Mouse (Mus musculus) kidney, postnatal 0 days (tissue): ENCODE measurements around the gene Spata5. TPM values are rescaled to one million over a fixed set of nuclear protein-coding genes. Genes with fewer than 3 reads are reported as not detected.

Experiments
- ATAC-seq: fragments of 200-750 bp; cut with Nextera tagmentation; replicated peaks from 2 replicates; pipeline ENCODE4 v1.8.0; 2017; ENCODE audit warnings: low read depth, moderate number of reproducible peaks, moderate TSS enrichment, moderate library complexity; ENCODE audit not compliant: low FRiP score
- DNase-seq: peaks from one replicate; pipeline ENCODE4 v3.0.0-alpha.2; 2016; ENCODE audit warnings: low spot score
- H3K27ac ChIP-seq: fragments of 300-500 bp; sonication (generic); 2 replicates; pipeline ENCODE4 v1.5.1; 2014; ENCODE audit warnings: mild to moderate bottlenecking
- H3K27me3 ChIP-seq: fragments of 300-500 bp; sonication (generic); 2 replicates; pipeline ENCODE4 v1.6.1; 2014; ENCODE audit warnings: low read length, mixed read lengths; ENCODE audit not compliant: insufficient read depth
- H3K36me3 ChIP-seq: fragments of 300-500 bp; sonication (generic); 2 replicates; pipeline ENCODE4 v1.6.1; 2014; ENCODE audit warnings: low read length, mixed read lengths; ENCODE audit not compliant: insufficient read depth
- H3K4me1 ChIP-seq: fragments of 300-500 bp; sonication (generic); replicated peaks from 2 replicates; pipeline ENCODE4 v1.6.1; 2014; ENCODE audit warnings: antibody characterized with exemption, low read length, mixed read lengths; ENCODE audit not compliant: insufficient read depth
- H3K4me2 ChIP-seq: fragments of 300-500 bp; sonication (generic); 2 replicates; pipeline ENCODE4 v1.6.1; 2014; ENCODE audit warnings: mild to moderate bottlenecking, low read length, moderate library complexity, mixed read lengths
- H3K4me3 ChIP-seq: fragments of 300-500 bp; sonication (generic); replicated peaks from 2 replicates; pipeline ENCODE4 v1.5.1; 2014; ENCODE audit warnings: low read depth, low read length
- H3K9ac ChIP-seq: fragments of 300-500 bp; sonication (generic); 2 replicates; pipeline ENCODE4 v1.6.1; 2014; ENCODE audit warnings: low read depth, low read length
- H3K9me3 ChIP-seq: fragments of 300-500 bp; sonication (generic); replicated peaks from 2 replicates; pipeline ENCODE4 v1.6.1; 2016; ENCODE audit warnings: low read length, inconsistent platforms, mixed read lengths
- CTCF ChIP-seq: IDR thresholded peaks from 2 replicates; pipeline ENCODE4 v1.5.1; 2016; ENCODE audit warnings: antibody characterized with exemption, low read depth, mild to moderate bottlenecking, moderate library complexity
- WGBS: fragments of 180-500 bp; shearing (Covaris S2); extraction: QIAGEN DNeasy Blood & Tissue Kit; methylation state at CpG from one replicate; pipeline ENCODE4 v1.1.7; 2014; 5-methylcytosine and 5-hydroxymethylcytosine counted together
- polyA plus RNA-seq: library from polyadenylated mRNA; unstranded; fragments of >200 nt; fragmentation: Nextera tagmentation; extraction: Ambion mirVana; gene quantifications from 2 replicates; pipeline ENCODE4 v1.2.1, GENCODE M21; 2015

Spata5 gene
- polyA plus RNA-seq, 1 experiment from 2014 or later = 44.8 TPM

GRCm38 (mm10) chr3:37477438-37478188 is 57.9 kb downstream of the Spata5 start:
- 70% methylated on average over 7 of the region's 7 CpGs for WGBS
- no peak overlapping the region for H3K9ac ChIP-seq

GRCm38 (mm10) chr3:37479771-37480170 is 60.1 kb downstream of the Spata5 start:
- no peak overlapping the region for H3K27ac ChIP-seq
- no peaks in the 10 kb centered on the region for H3K4me1 ChIP-seq
- H3K9me3 ChIP-seq = no peaks in the 10 kb centered on the region
- H3K36me3 ChIP-seq = peaks cover 4% of the 10 kb centered on the region; the same call in 1 of the 2 replicates
- no peaks in the 10 kb centered on the region for H3K27me3 ChIP-seq
- ATAC-seq = no peak
- DNase-seq = no peak
- no peak overlapping the region for H3K4me2 ChIP-seq
- H3K9ac ChIP-seq = no peak overlapping the region
- no peak for TF ChIP-seq CTCF
- whole genome bisulfite sequencing = 72% methylated on average over 1 of the region's 1 CpGs
- no peak overlapping the region for H3K4me3 ChIP-seq

More at GRCm38 (mm10) chr3:37477438-37478188, 57.9 kb downstream of the Spata5 start:
- Histone ChIP-seq H3K27me3 (no peaks in the 10 kb centered on the region), H3K36me3 (peaks cover 4% of the 10 kb centered on the region; the same call in 1 of the 2 replicates), H3K4me1 (no peaks in the 10 kb centered on the region), H3K9me3 (no peaks in the 10 kb centered on the region), H3K4me3 (no peak overlapping the region), H3K27ac (no peak overlapping the region), H3K4me2 (no peak overlapping the region)
- no peak for TF ChIP-seq CTCF
- DNase-seq = no peak
- no peak for ATAC-seq

- Histone ChIP-seq H3K27me3 (no peaks in the 10 kb centered on the region), H3K36me3 (peaks cover 4% of the 10 kb centered on the region; the same call in 1 of the 2 replicates), H3K27ac (no peak overlapping the region), H3K9ac (no peak overlapping the region), H3K9me3 (no peaks in the 10 kb centered on the region), H3K4me2 (no peak overlapping the region), H3K4me3 (no peak overlapping the region), H3K4me1 (peaks cover 4% of the 10 kb centered on the region; the same call in 1 of the 2 replicates)
- WGBS = 97% methylated on average over 31 of the region's 31 CpGs
- no peak for DNase-seq
- ATAC-seq = no peak
- TF ChIP-seq CTCF = no peak
These were observed 61.6 kb downstream of the Spata5 start for GRCm38 (mm10) chr3:37481295-37481694.

- DNase-seq = no peak
- no peak overlapping the region for H3K27ac ChIP-seq
- no peaks in the 10 kb centered on the region for H3K9me3 ChIP-seq
- 76% methylated on average over 1 of the region's 1 CpGs for WGBS
- no peak overlapping the region for H3K4me3 ChIP-seq
- no peak for TF ChIP-seq CTCF
- no peak for ATAC-seq
- H3K36me3 ChIP-seq = peaks cover 4% of the 10 kb centered on the region; the same call in 1 of the 2 replicates
- H3K27me3 ChIP-seq = no peaks in the 10 kb centered on the region
- peaks cover 4% of the 10 kb centered on the region; the same call in 1 of the 2 replicates for H3K4me1 ChIP-seq
- H3K4me2 ChIP-seq = no peak overlapping the region
- no peak overlapping the region for H3K9ac ChIP-seq
These were observed 63.0 kb downstream of the Spata5 start for GRCm38 (mm10) chr3:37482720-37483119.

- ATAC-seq (no peak), DNase-seq (no peak)
- Histone ChIP-seq H3K4me2 (no peak overlapping the region), H3K4me1 (peaks cover 4% of the 10 kb centered on the region; the same call in 1 of the 2 replicates), H3K27me3 (no peaks in the 10 kb centered on the region), H3K9ac (no peak overlapping the region), H3K9me3 (no peaks in the 10 kb centered on the region), H3K27ac (no peak overlapping the region), H3K4me3 (no peak overlapping the region), H3K36me3 (peaks cover 4% of the 10 kb centered on the region; the same call in 1 of the 2 replicates)
- TF ChIP-seq CTCF = no peak
- 87% methylated on average over 4 of the region's 4 CpGs for whole genome bisulfite sequencing
These were observed 64.1 kb downstream of the Spata5 start for GRCm38 (mm10) chr3:37483709-37484265.

- 51% methylated on average over 2 of the region's 2 CpGs for WGBS
- Histone ChIP-seq H3K36me3 (no peaks in the 10 kb centered on the region), H3K4me1 (peaks cover 4% of the 10 kb centered on the region; the same call in 1 of the 2 replicates), H3K9ac (no peak overlapping the region), H3K4me2 (no peak overlapping the region), H3K27me3 (no peaks in the 10 kb centered on the region), H3K4me3 (no peak overlapping the region), H3K27ac (no peak overlapping the region), H3K9me3 (no peaks in the 10 kb centered on the region)
- TF ChIP-seq CTCF = no peak
- ATAC-seq (no peak), DNase-seq (no peak)
These were observed 67.9 kb downstream of the Spata5 start for GRCm38 (mm10) chr3:37487639-37488038.
